Mouse (Mus musculus) heart, postnatal 0 days (tissue): ENCODE data around the gene Lzts2. TPM values are rescaled to one million over a fixed set of nuclear protein-coding genes. Genes with fewer than 3 reads are reported as not detected.
A peak's percentile ranks its signal among the peaks of the same experiment; 100 is the strongest.

ENCODE experiments used
- ATAC-seq: fragments of 200-750 bp; cut with Nextera tagmentation; 2 replicates; pipeline ENCODE4 v1.8.0; 2017; ENCODE audit warnings: low read depth, moderate number of reproducible peaks, moderate library complexity; ENCODE audit not compliant: insufficient read depth
- DNase-seq: peaks from one replicate; pipeline ENCODE4 v3.0.0-alpha.2; 2016; ENCODE audit warnings: low spot score
- H3K27ac ChIP-seq: fragments of 300-500 bp; sonication (generic); 2 replicates; pipeline ENCODE4 v1.5.1; 2014; ENCODE audit warnings: low read depth, mild to moderate bottlenecking
- H3K27me3 ChIP-seq: fragments of 300-500 bp; sonication (generic); 2 replicates; pipeline ENCODE4 v1.6.1; 2014; ENCODE audit warnings: low read length, mixed read lengths; ENCODE audit not compliant: control insufficient read depth, insufficient read depth
- H3K36me3 ChIP-seq: fragments of 300-500 bp; sonication (generic); replicated peaks from 2 replicates; pipeline ENCODE4 v1.6.1; 2014; ENCODE audit warnings: low read length, mixed read lengths; ENCODE audit not compliant: control insufficient read depth, insufficient read depth
- H3K4me1 ChIP-seq: fragments of 300-500 bp; sonication (generic); 2 replicates; pipeline ENCODE4 v1.6.1; 2014; ENCODE audit warnings: antibody characterized with exemption; ENCODE audit not compliant: control insufficient read depth, insufficient read depth
- H3K4me2 ChIP-seq: fragments of 300-500 bp; sonication (generic); 2 replicates; pipeline ENCODE4 v1.6.1; 2014; ENCODE audit warnings: low read depth, mild to moderate bottlenecking, low read length, moderate library complexity
- H3K4me3 ChIP-seq: fragments of 300-500 bp; sonication (generic); 2 replicates; pipeline ENCODE4 v1.5.1; 2014; ENCODE audit warnings: low read depth, low read length
- H3K9ac ChIP-seq: fragments of 300-500 bp; sonication (generic); replicated peaks from 2 replicates; pipeline ENCODE4 v1.6.1; 2014; ENCODE audit warnings: low read depth, low read length, mixed read lengths
- H3K9me3 ChIP-seq: fragments of 300-500 bp; sonication (generic); replicated peaks from 2 replicates; pipeline ENCODE4 v1.6.1; 2016; ENCODE audit warnings: low read length; ENCODE audit not compliant: control insufficient read depth
- CTCF ChIP-seq: IDR thresholded peaks from 2 replicates; pipeline ENCODE4 v1.5.1; 2016; ENCODE audit warnings: antibody characterized with exemption, control low read depth, low read depth
- EP300 ChIP-seq: IDR thresholded peaks from 2 replicates; pipeline ENCODE4 v1.6.1; 2016; ENCODE audit warnings: antibody characterized with exemption, low read depth
- WGBS: fragments of 180-500 bp; shearing (Covaris S2); extraction: QIAGEN DNeasy Blood & Tissue Kit; methylation state at CpG from one replicate; pipeline ENCODE4 v1.1.7; 2014; 5-methylcytosine and 5-hydroxymethylcytosine counted together
- polyA plus RNA-seq: library from polyadenylated mRNA; unstranded; fragments of >200 nt; fragmentation: Nextera tagmentation; extraction: Ambion mirVana; gene quantifications from 2 replicates; pipeline ENCODE4 v1.2.1, GENCODE M21; 2015
- total RNA-seq: library from RNA; depleted of rRNA; stranded (reverse); fragments of >200 nt; gene quantifications from 2 replicates; pipeline ENCODE4 v1.2.3, GENCODE M21; 2014; ENCODE audit warnings: low replicate concordance

The Lzts2 gene
- total and polyA plus RNA-seq, 2 experiments from 2014 or later, result 29.7 to 127 TPM

DNA sequence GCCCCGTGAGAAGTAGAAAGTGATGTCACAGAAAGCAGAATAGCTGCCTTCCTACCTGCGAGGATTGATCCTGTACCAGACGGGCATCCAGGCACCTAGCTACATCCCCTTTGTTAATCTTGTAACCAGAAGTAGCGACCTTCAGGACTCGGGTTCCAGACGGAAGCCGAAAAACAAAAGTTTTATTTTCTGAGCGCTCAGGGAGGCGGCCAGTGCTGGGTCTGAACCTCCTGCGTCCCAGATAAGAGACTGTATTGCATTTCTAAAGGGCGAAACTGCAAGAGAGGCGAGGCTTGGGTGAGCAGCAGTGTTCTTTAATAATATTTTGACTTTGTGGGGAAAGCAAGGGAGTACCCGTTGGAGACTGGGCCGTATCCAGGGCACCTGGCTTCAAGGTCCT, 44.6 kb downstream of the Lzts2 start:
- 2% methylated on average over 14 of the region's 14 CpGs for WGBS
- Histone ChIP-seq H3K9me3 (no peaks in the 10 kb centered on the region), H3K4me3 (peak overlapping the region; percentile 61), H3K27me3 (peaks cover 2% of the 10 kb centered on the region; the same call in 1 of the 2 replicates), H3K9ac (peak overlapping the region; percentile 77), H3K27ac (peak overlapping the region; percentile 96), H3K4me2 (peak overlapping the region; percentile 82), H3K36me3 (no peaks in the 10 kb centered on the region), H3K4me1 (peaks cover 12% of the 10 kb centered on the region)
- TF ChIP-seq CTCF (no peak), EP300 (no peak)
- ATAC-seq (0 out of 2 replicates have a peak, but pooled peaks have one; percentile 0), DNase-seq (no peak)

DNA sequence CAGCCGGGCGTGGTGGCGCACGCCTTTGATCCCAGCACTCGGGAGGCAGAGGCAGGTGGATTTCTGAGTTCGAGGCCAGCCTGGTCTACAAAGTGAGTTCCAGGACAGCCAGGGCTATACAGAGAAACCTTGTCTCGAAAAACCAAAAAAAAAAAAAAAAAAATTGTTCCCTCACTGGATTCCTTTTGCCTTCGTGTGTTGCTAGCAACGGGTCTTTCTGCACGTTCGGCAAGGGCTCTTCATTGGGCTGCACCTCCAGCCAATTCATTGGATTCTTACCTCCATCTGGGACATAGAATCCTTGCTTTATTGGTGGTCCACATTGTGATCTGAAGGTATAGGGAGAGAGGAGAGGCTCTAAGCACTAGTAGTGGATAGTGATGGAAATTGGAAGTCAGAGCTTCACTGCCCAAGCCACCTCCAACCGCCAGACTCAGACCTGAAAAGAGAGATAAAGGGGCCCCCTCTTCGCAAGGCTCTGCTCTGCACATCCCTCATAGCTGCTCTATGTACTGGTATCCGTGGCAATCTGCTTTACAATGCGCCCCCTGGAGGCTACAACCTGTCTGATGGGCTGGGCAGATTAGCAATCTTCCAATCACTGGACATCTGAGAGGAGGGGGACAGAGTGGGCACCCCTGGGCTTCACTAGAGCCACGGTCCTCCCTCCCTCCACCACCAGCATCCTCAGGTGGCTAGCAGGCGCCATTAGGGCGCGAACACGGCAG, 49.5 kb downstream of the Lzts2 start:
- H3K9me3 ChIP-seq, result no peaks in the 10 kb centered on the region
- no peak overlapping the region for H3K9ac ChIP-seq
- no peak for TF ChIP-seq EP300
- peak; percentile 39; the same call in 1 of the 2 replicates for TF ChIP-seq CTCF
- no peak for ATAC-seq
- no peaks in the 10 kb centered on the region for H3K4me1 ChIP-seq
- no peak overlapping the region for H3K27ac ChIP-seq
- H3K4me2 ChIP-seq, result no peak overlapping the region
- no peaks in the 10 kb centered on the region for H3K36me3 ChIP-seq
- H3K27me3 ChIP-seq, result peaks cover 42% of the 10 kb centered on the region
- WGBS, result 39% methylated on average over 19 of the region's 20 CpGs
- no peak overlapping the region for H3K4me3 ChIP-seq
- no peak for DNase-seq

DNA sequence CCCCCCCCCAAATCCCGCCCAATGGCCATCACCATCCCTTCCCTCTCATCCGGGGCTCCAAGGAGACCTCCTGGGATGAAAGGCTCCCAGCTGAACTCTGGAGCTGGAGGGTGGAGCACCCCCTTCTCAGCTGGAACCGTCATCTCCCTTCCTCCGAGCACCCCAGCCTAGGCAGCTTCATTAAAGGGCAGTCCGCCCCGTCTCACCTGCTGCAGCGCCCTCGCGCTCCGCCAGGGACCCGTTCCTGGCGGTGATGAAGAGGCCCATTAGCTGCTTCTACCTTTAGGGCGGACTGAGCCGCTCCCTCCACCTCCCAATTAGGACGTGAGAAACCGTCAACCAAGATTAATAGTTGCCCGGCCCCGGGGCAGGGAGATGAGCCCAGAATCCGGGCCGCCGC, 51.0 kb downstream of the Lzts2 start:
- no peaks in the 10 kb centered on the region for H3K4me1 ChIP-seq
- no peak overlapping the region for H3K4me2 ChIP-seq
- TF ChIP-seq EP300 (no peak), CTCF (no peak)
- DNase-seq, result no peak
- no peaks in the 10 kb centered on the region for H3K9me3 ChIP-seq
- no peak overlapping the region for H3K27ac ChIP-seq
- H3K4me3 ChIP-seq, result no peak overlapping the region
- ATAC-seq, result no peak
- 8% methylated on average over 21 of the region's 21 CpGs for WGBS
- H3K9ac ChIP-seq, result no peak overlapping the region
- peaks cover 42% of the 10 kb centered on the region for H3K27me3 ChIP-seq
- H3K36me3 ChIP-seq, result no peaks in the 10 kb centered on the region

DNA sequence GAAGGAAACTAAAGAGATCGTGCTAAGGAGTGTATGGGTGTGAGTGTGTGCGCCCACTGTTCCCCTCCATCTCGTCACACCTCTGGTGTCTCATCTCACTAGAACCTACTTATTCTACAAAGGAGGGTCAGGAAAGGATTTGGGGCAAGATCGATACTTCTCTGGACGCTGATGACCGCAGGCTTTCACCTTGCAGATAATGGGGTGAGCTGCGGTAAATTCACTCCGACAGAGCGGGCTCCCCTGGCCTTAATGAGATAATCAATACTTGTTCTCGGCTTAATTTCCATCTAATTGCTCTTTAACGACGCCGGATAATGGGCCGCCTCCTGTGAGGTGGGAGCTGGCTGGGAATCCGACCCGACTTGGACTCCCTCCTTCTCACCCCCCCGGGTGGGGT, 53.0 kb downstream of the Lzts2 start:
- ATAC-seq (no peak), DNase-seq (no peak)
- no peaks in the 10 kb centered on the region for H3K9me3 ChIP-seq
- no peak overlapping the region for H3K4me2 ChIP-seq
- H3K4me1 ChIP-seq, result no peaks in the 10 kb centered on the region
- H3K27ac ChIP-seq, result no peak overlapping the region
- H3K9ac ChIP-seq, result no peak overlapping the region
- peaks cover 42% of the 10 kb centered on the region for H3K27me3 ChIP-seq
- no peaks in the 10 kb centered on the region for H3K36me3 ChIP-seq
- TF ChIP-seq EP300 (no peak), CTCF (no peak)
- no peak overlapping the region for H3K4me3 ChIP-seq
- 37% methylated on average over 17 of the region's 17 CpGs for WGBS

DNA sequence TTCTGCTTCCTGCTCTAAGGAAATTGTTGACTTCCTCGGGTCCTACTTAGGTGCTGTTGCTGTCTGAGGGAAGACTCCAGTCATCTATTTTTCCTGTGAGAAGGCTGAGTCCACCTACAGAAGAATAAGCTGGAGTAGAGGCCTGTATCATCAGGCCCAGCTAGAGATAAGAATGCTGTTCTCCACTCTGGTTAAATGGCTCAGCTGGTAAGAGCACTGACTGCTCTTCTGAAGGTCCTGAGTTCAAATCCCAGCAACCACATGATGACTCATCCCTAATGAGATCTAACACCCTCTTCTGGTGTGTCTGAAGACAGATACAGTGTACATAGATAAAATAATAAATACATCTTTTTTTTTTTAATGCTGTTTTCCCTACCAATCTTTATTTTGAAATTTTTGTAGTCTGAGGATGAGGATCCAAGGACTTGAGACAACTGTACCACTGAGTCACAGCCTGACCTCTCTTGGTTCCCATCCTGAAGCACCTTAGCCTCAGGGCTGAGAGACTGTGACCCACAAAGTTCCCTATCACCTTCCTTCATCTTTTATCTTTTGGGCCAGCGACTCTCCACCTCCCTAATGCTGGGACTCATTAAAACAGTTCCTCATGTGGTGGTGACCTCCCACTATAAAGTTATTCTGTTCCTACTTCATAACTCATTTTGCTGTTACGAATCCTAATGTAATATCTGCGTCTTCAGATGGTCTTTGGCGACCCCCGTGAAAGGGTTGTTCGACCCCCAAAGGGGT, 53.7 kb downstream of the Lzts2 start:
- H3K36me3 ChIP-seq, result no peaks in the 10 kb centered on the region
- WGBS, result 76% methylated on average over 7 of the region's 7 CpGs
- no peak for ATAC-seq
- H3K9ac ChIP-seq, result no peak overlapping the region
- no peak overlapping the region for H3K4me2 ChIP-seq
- no peaks in the 10 kb centered on the region for H3K9me3 ChIP-seq
- DNase-seq, result no peak
- TF ChIP-seq CTCF (no peak), EP300 (no peak)
- peaks cover 42% of the 10 kb centered on the region for H3K27me3 ChIP-seq
- H3K4me3 ChIP-seq, result no peak overlapping the region
- no peak overlapping the region for H3K27ac ChIP-seq
- no peaks in the 10 kb centered on the region for H3K4me1 ChIP-seq
